Mouse (Mus musculus) forebrain, embryonic 16.5 days (tissue): Measurements from ENCODE around the gene Rab34. TPM values are rescaled to one million over a fixed set of nuclear protein-coding genes. Genes with fewer than 3 reads are reported as not detected.

Source experiments
- ATAC-seq: fragments of 200-750 bp; cut with Nextera tagmentation; 2 replicates; pipeline ENCODE4 v1.8.0; 2017; ENCODE audit warnings: mild to moderate bottlenecking, moderate library complexity
- H3K27ac ChIP-seq: fragments of 300-500 bp; sonication (generic); 2 replicates; pipeline ENCODE4 v1.5.1; 2014; ENCODE audit warnings: low read length, control low read depth
- H3K27me3 ChIP-seq: fragments of 300-500 bp; sonication (generic); replicated peaks from 2 replicates; pipeline ENCODE4 v1.6.1; 2014; ENCODE audit warnings: low read length; ENCODE audit not compliant: control insufficient read depth, insufficient read depth
- H3K36me3 ChIP-seq: fragments of 300-500 bp; sonication (generic); 2 replicates; pipeline ENCODE4 v1.6.1; 2014; ENCODE audit not compliant: control insufficient read depth, insufficient read depth
- H3K4me1 ChIP-seq: fragments of 300-500 bp; sonication (generic); replicated peaks from 2 replicates; pipeline ENCODE4 v1.6.1; 2014; ENCODE audit warnings: low read length; ENCODE audit not compliant: control insufficient read depth, insufficient read depth
- H3K4me2 ChIP-seq: fragments of 300-500 bp; sonication (generic); 2 replicates; pipeline ENCODE4 v1.6.1; 2014; ENCODE audit warnings: mild to moderate bottlenecking, low read length, control low read depth
- H3K4me3 ChIP-seq: fragments of 300-500 bp; sonication (generic); replicated peaks from 2 replicates; pipeline ENCODE4 v1.5.1; 2014; ENCODE audit warnings: mild to moderate bottlenecking, low read length, control low read depth
- H3K9ac ChIP-seq: fragments of 300-500 bp; sonication (generic); replicated peaks from 2 replicates; pipeline ENCODE4 v1.6.1; 2014; ENCODE audit warnings: low read depth, low read length, control low read depth
- H3K9me3 ChIP-seq: fragments of 300-500 bp; sonication (generic); 2 replicates; pipeline ENCODE4 v1.6.1; 2016; ENCODE audit warnings: low read length; ENCODE audit not compliant: control insufficient read depth
- WGBS: fragments of 180-500 bp; shearing (Covaris S2); extraction: QIAGEN DNeasy Blood & Tissue Kit; methylation state at CpG from one replicate; pipeline ENCODE4 v1.1.7; 2014; 5-methylcytosine and 5-hydroxymethylcytosine counted together
- polyA plus RNA-seq: library from polyadenylated mRNA; unstranded; fragments of >200 nt; fragmentation: Nextera tagmentation; extraction: Ambion mirVana; gene quantifications from 2 replicates; pipeline ENCODE4 v1.2.1, GENCODE M21; 2015

Gene Rab34
- polyA plus RNA-seq, 1 experiment from 2014 or later, result 56.9 TPM

- peaks cover 32% of the 10 kb centered on the region for H3K4me1 ChIP-seq
- H3K36me3 ChIP-seq, result peaks cover 23% of the 10 kb centered on the region
- under 1% methylated on average over 22 of the region's 22 CpGs for WGBS
- peak overlapping the region; percentile 94 for H3K4me3 ChIP-seq
- peak overlapping the region; percentile 98 for H3K27ac ChIP-seq
- peak overlapping the region; percentile 68 for H3K4me2 ChIP-seq
- no peaks in the 10 kb centered on the region for H3K9me3 ChIP-seq
- ATAC-seq, result peak; percentile 34
- no peaks in the 10 kb centered on the region for H3K27me3 ChIP-seq
- H3K9ac ChIP-seq, result peak overlapping the region; percentile 99
Measured at GRCm38 (mm10) chr11:78163681-78164603, 24.3 kb upstream of the Rab34 start.

- Histone ChIP-seq H3K9me3 (no peaks in the 10 kb centered on the region), H3K9ac (peak overlapping the region; percentile 99), H3K27me3 (no peaks in the 10 kb centered on the region), H3K4me3 (peak overlapping the region; percentile 94), H3K27ac (peak overlapping the region; percentile 98), H3K36me3 (peaks cover 20% of the 10 kb centered on the region), H3K4me1 (peaks cover 29% of the 10 kb centered on the region), H3K4me2 (peak overlapping the region; percentile 68)
- 0% methylated on average over 14 of the region's 14 CpGs for whole genome bisulfite sequencing
- no peak for ATAC-seq
Measured at GRCm38 (mm10) chr11:78164604-78164923, 23.7 kb upstream of the Rab34 start.

GRCm38 (mm10) chr11:78164924-78165760 is 23.1 kb upstream of the Rab34 start, which contains the start of gene Traf4:
Gene Traf4 (minus strand): TSS chr11:78165589.
- peak within 1 kb of the TSS; percentile 98 for H3K27ac ChIP-seq
- peaks cover 14% of the 10 kb centered on the region for H3K36me3 ChIP-seq
- H3K4me1 ChIP-seq, result peaks cover 28% of the 10 kb centered on the region
- peak within 1 kb of the TSS; percentile 94 for H3K4me3 ChIP-seq
- H3K27me3 ChIP-seq, result no peaks in the 10 kb centered on the region
- no peaks in the 10 kb centered on the region for H3K9me3 ChIP-seq
- under 1% methylated on average over 77 of the region's 78 CpGs for WGBS
- H3K4me2 ChIP-seq, result peak within 1 kb of the TSS; percentile 68
- H3K9ac ChIP-seq, result peak within 1 kb of the TSS; percentile 99
- ATAC-seq, result peak; percentile 89

GRCm38 (mm10) chr11:78165761-78166109 is 22.5 kb upstream of the Rab34 start:
- peak overlapping the region; percentile 99 for H3K9ac ChIP-seq
- peak; percentile 29 for ATAC-seq
- peaks cover 9% of the 10 kb centered on the region for H3K36me3 ChIP-seq
- no peaks in the 10 kb centered on the region for H3K9me3 ChIP-seq
- H3K4me3 ChIP-seq, result peak overlapping the region; percentile 94
- H3K4me2 ChIP-seq, result peak overlapping the region; percentile 68
- H3K4me1 ChIP-seq, result peaks cover 28% of the 10 kb centered on the region
- no peaks in the 10 kb centered on the region for H3K27me3 ChIP-seq
- 4% methylated on average over 16 of the region's 16 CpGs for WGBS
- peak overlapping the region; percentile 5; the same call in 1 of the 2 replicates for H3K27ac ChIP-seq

GRCm38 (mm10) chr11:78166161-78166560 is 22.1 kb upstream of the Rab34 start:
- no peaks in the 10 kb centered on the region for H3K27me3 ChIP-seq
- ATAC-seq, result no peak
- peak overlapping the region; percentile 5; the same call in 1 of the 2 replicates for H3K27ac ChIP-seq
- peaks cover 28% of the 10 kb centered on the region for H3K4me1 ChIP-seq
- H3K36me3 ChIP-seq, result peaks cover 5% of the 10 kb centered on the region
- H3K9ac ChIP-seq, result peak overlapping the region; percentile 99
- peak overlapping the region; percentile 94; the same call in 1 of the 2 replicates for H3K4me3 ChIP-seq
- WGBS, result 37% methylated on average over 4 of the region's 4 CpGs
- H3K4me2 ChIP-seq, result peak overlapping the region; percentile 68
- no peaks in the 10 kb centered on the region for H3K9me3 ChIP-seq

GRCm38 (mm10) chr11:78166640-78167039 is 21.6 kb upstream of the Rab34 start:
- 73% methylated on average over 6 of the region's 6 CpGs for WGBS
- Histone ChIP-seq H3K9me3 (no peaks in the 10 kb centered on the region), H3K27ac (no peak overlapping the region), H3K27me3 (no peaks in the 10 kb centered on the region), H3K9ac (no peak overlapping the region), H3K4me2 (no peak overlapping the region), H3K36me3 (0 out of 2 replicates have a peak, but pooled peaks cover 2% of the 10 kb centered on the region), H3K4me3 (no peak overlapping the region), H3K4me1 (peaks cover 28% of the 10 kb centered on the region)
- no peak for ATAC-seq

- Histone ChIP-seq H3K9ac (no peak overlapping the region), H3K36me3 (no peaks in the 10 kb centered on the region), H3K4me1 (peaks cover 22% of the 10 kb centered on the region), H3K27me3 (no peaks in the 10 kb centered on the region), H3K4me3 (no peak overlapping the region), H3K9me3 (no peaks in the 10 kb centered on the region), H3K27ac (no peak overlapping the region), H3K4me2 (no peak overlapping the region)
- WGBS, result 87% methylated on average over 14 of the region's 14 CpGs
- no peak for ATAC-seq
Measured at GRCm38 (mm10) chr11:78167257-78167959, 20.8 kb upstream of the Rab34 start.

- Histone ChIP-seq H3K27ac (no peak overlapping the region), H3K4me1 (peaks cover 8% of the 10 kb centered on the region), H3K4me2 (no peak overlapping the region), H3K36me3 (no peaks in the 10 kb centered on the region), H3K9ac (no peak overlapping the region), H3K4me3 (no peak overlapping the region), H3K27me3 (no peaks in the 10 kb centered on the region), H3K9me3 (no peaks in the 10 kb centered on the region)
- ATAC-seq, result no peak
- 52% methylated on average over 19 of the region's 19 CpGs for WGBS
Measured at GRCm38 (mm10) chr11:78168541-78169468, 19.4 kb upstream of the Rab34 start.
